Mouse (Mus musculus) C2C12 (cell line): ENCODE data around the gene Atxn7.

Source experiments
- CTCF ChIP-seq: IDR thresholded peaks from one replicate; pipeline ENCODE4 v1.5.1; 2011; ENCODE audit not compliant: control insufficient read depth, insufficient read depth, insufficient read length
- MYOG ChIP-seq: IDR thresholded peaks from one replicate; pipeline ENCODE4 v1.6.1; 2011; ENCODE audit not compliant: control insufficient read depth, insufficient read length; ENCODE audit errors: extremely low read depth

GRCm38 (mm10) chr14:14068553-14068952 lies 107.3 kb downstream of the Atxn7 start:
- TF ChIP-seq MYOG (no peak), CTCF (no peak)
